Mouse (Mus musculus) bone marrow macrophage, adult 2 months (primary cell): ENCODE data around the gene Tcp1.

Source experiments
- CTCF ChIP-seq: IDR thresholded peaks from 2 replicates; pipeline ENCODE4 v1.5.1; 2012; ENCODE audit warnings: low read depth, mild to moderate bottlenecking, low read length, moderate library complexity
- POLR2A ChIP-seq: IDR thresholded peaks from 2 replicates; pipeline ENCODE4 v1.6.1; 2012; ENCODE audit warnings: mild to moderate bottlenecking, low read depth, low read length, borderline replicate concordance

- TF ChIP-seq CTCF (no peak), POLR2A (no peak)
Measured at GRCm38 (mm10) chr17:12875734-12876133, 39.8 kb upstream of the Tcp1 start, which contains the start of gene Mrgprh.
